Mouse (Mus musculus) MEL (cell line): ENCODE measurements around the gene Gm42715. TPM values are rescaled to one million over a fixed set of nuclear protein-coding genes. Genes with fewer than 3 reads are reported as not detected.

Experiments
- DNase-seq: peaks from one replicate; pipeline ENCODE4 v3.0.0; 2011; ENCODE audit warnings: low read depth, low spot score
- H3K27ac ChIP-seq: 2 replicates; pipeline ENCODE4 v1.5.1; 2012; ENCODE audit warnings: low read depth, mild to moderate bottlenecking, control low read depth, low read length, moderate library complexity; ENCODE audit not compliant: control insufficient read depth
- H3K27me3 ChIP-seq, 2 experiments: fragments of 150-350 bp in 1 of 2; sonication (generic) in 1 of 2; 2 replicates each; pipeline ENCODE4 v1.6.1; 2012; ENCODE audit warnings: low read length in 2 of 2, mild to moderate bottlenecking in 2 of 2, improper control_type of control experiment in 1 of 2, moderate library complexity in 1 of 2; ENCODE audit not compliant: insufficient read depth in 2 of 2, control insufficient read depth in 1 of 2
- H3K36me3 ChIP-seq, 2 experiments: 2 replicates each; pipeline ENCODE4 v1.6.1; 2012 to 2014; ENCODE audit warnings: low read length in 2 of 2, improper control_type of control experiment in 1 of 2, inconsistent platforms in 1 of 2, mild to moderate bottlenecking in 1 of 2; ENCODE audit not compliant: insufficient read depth in 2 of 2, control insufficient read depth in 1 of 2
- H3K4me1 ChIP-seq, 2 experiments: fragments of 150-350 bp in 1 of 2; sonication (generic) in 1 of 2; 2 replicates each; pipeline ENCODE4 v1.6.1; 2012; ENCODE audit warnings: low read length in 2 of 2, improper control_type of control experiment in 1 of 2, mild to moderate bottlenecking in 1 of 2; ENCODE audit not compliant: insufficient read depth in 2 of 2, control insufficient read depth in 1 of 2
- H3K4me3 ChIP-seq, 2 experiments: fragments of 150-350 bp in 1 of 2; sonication (generic) in 1 of 2; 2 replicates each; pipeline ENCODE4 v1.5.1; 2012; ENCODE audit warnings: low read depth in 2 of 2, low read length in 2 of 2, mild to moderate bottlenecking in 2 of 2, moderate library complexity in 2 of 2, control low read depth in 1 of 2, improper control_type of control experiment in 1 of 2; ENCODE audit not compliant: control insufficient read depth in 1 of 2, insufficient read depth in 1 of 2
- H3K79me2 ChIP-seq: 2 replicates; pipeline ENCODE4 v1.6.1; 2012; ENCODE audit warnings: mild to moderate bottlenecking, low read length, moderate library complexity; ENCODE audit not compliant: control insufficient read depth, poor library complexity, insufficient read depth
- H3K9ac ChIP-seq: 2 replicates; pipeline ENCODE4 v1.6.1; 2012; ENCODE audit warnings: low read depth, mild to moderate bottlenecking, control low read depth, low read length, moderate library complexity; ENCODE audit not compliant: control insufficient read depth, poor library complexity, severe bottlenecking
- H3K9me3 ChIP-seq: fragments of 150-350 bp; sonication (generic); replicated peaks from 2 replicates; pipeline ENCODE4 v1.6.1; 2012; ENCODE audit warnings: mild to moderate bottlenecking, low read length, improper control_type of control experiment, moderate library complexity; ENCODE audit not compliant: insufficient read depth
- BHLHE40 ChIP-seq: IDR thresholded peaks from 2 replicates; pipeline ENCODE4 v1.6.1; 2012; ENCODE audit warnings: low read depth, mild to moderate bottlenecking, inconsistent platforms, low read length, improper control_type of control experiment, borderline replicate concordance
- CHD2 ChIP-seq: IDR thresholded peaks from 2 replicates; pipeline ENCODE4 v1.6.1; 2011; ENCODE audit warnings: low read length, improper control_type of control experiment
- CTCF ChIP-seq, 3 experiments: IDR thresholded peaks in 2 of 3; conservative IDR thresholded peaks in 1 of 3; 2 replicates each; pipeline ENCODE4 v1.5.1; 2011 to 2012; ENCODE audit warnings: low read length in 3 of 3, low read depth in 2 of 3, mild to moderate bottlenecking in 2 of 3, improper control_type of control experiment in 1 of 3, inconsistent platforms in 1 of 3, mixed read lengths in 1 of 3, moderate library complexity in 1 of 3; ENCODE audit not compliant: control insufficient read depth in 1 of 3, insufficient read depth in 1 of 3, poor library complexity in 1 of 3, severe bottlenecking in 1 of 3
- E2F4 ChIP-seq: IDR thresholded peaks from 2 replicates; pipeline ENCODE4 v1.6.1; 2011; ENCODE audit warnings: low read depth, low read length, improper control_type of control experiment, borderline replicate concordance
- EP300 ChIP-seq, 2 experiments: IDR thresholded peaks; 2 replicates each; pipeline ENCODE4 v1.6.1; 2011; ENCODE audit warnings: improper control_type of control experiment in 2 of 2, low read length in 2 of 2, low read depth in 1 of 2, mild to moderate bottlenecking in 1 of 2
- ETS1 ChIP-seq: IDR thresholded peaks from 2 replicates; pipeline ENCODE4 v1.6.1; 2012; ENCODE audit warnings: low read depth, mild to moderate bottlenecking, inconsistent platforms, low read length, improper control_type of control experiment, moderate library complexity
- GATA1 ChIP-seq: IDR thresholded peaks from 2 replicates; pipeline ENCODE4 v1.6.1; 2011; ENCODE audit warnings: low read depth, low read length, improper control_type of control experiment
- JUND ChIP-seq: IDR thresholded peaks from 2 replicates; pipeline ENCODE4 v1.6.1; 2011; ENCODE audit warnings: low read depth, mild to moderate bottlenecking, improper control_type of control experiment, low read length
- KAT2A ChIP-seq: conservative IDR thresholded peaks from 2 replicates; pipeline ENCODE4 v1.6.1; 2012; ENCODE audit warnings: low read depth, low read length, improper control_type of control experiment, inconsistent platforms
- MAFK ChIP-seq: IDR thresholded peaks from 2 replicates; pipeline ENCODE4 v1.6.1; 2011; ENCODE audit warnings: low read depth, mild to moderate bottlenecking, low read length, improper control_type of control experiment, borderline replicate concordance
- MAX ChIP-seq: IDR thresholded peaks from 2 replicates; pipeline ENCODE4 v1.6.1; 2011; ENCODE audit warnings: low read length, improper control_type of control experiment
- MAZ ChIP-seq: IDR thresholded peaks from 2 replicates; pipeline ENCODE4 v1.6.1; 2012; ENCODE audit warnings: low read depth, mild to moderate bottlenecking, inconsistent platforms, low read length, improper control_type of control experiment
- MEF2A ChIP-seq: IDR thresholded peaks from 2 replicates; pipeline ENCODE4 v1.6.1; 2014; ENCODE audit warnings: low read depth, mild to moderate bottlenecking, inconsistent platforms, low read length, improper control_type of control experiment; ENCODE audit not compliant: poor library complexity, insufficient replicate concordance, severe bottlenecking; ENCODE audit errors: extremely low read depth
- MXI1 ChIP-seq: IDR thresholded peaks from 2 replicates; pipeline ENCODE4 v1.6.1; 2011; ENCODE audit warnings: mild to moderate bottlenecking, low read depth, low read length, improper control_type of control experiment
- MYB ChIP-seq: IDR thresholded peaks from 2 replicates; pipeline ENCODE4 v1.6.1; 2011; ENCODE audit warnings: mild to moderate bottlenecking, low read depth, low read length, improper control_type of control experiment
- MYC ChIP-seq: IDR thresholded peaks from 2 replicates; pipeline ENCODE4 v1.6.1; 2011; ENCODE audit warnings: low read depth, mild to moderate bottlenecking, low read length, improper control_type of control experiment, moderate library complexity
- NELFE ChIP-seq: IDR thresholded peaks from 2 replicates; pipeline ENCODE4 v1.6.1; 2011; ENCODE audit warnings: low read depth, low read length, improper control_type of control experiment
- POLR2A ChIP-seq, 2 experiments: IDR thresholded peaks; 2 replicates each; pipeline ENCODE4 v1.6.1; 2011 to 2012; ENCODE audit warnings: low read length in 2 of 2, mild to moderate bottlenecking in 2 of 2, control low read depth in 1 of 2, improper control_type of control experiment in 1 of 2, low read depth in 1 of 2, moderate library complexity in 1 of 2; ENCODE audit not compliant: control insufficient read depth in 1 of 2, insufficient read depth in 1 of 2, poor library complexity in 1 of 2
- POLR2AphosphoS2 ChIP-seq: IDR thresholded peaks from 2 replicates; pipeline ENCODE4 v1.6.1; 2011; ENCODE audit warnings: low read length, improper control_type of control experiment
- POLR2AphosphoS5 ChIP-seq: IDR thresholded peaks from 2 replicates; pipeline ENCODE4 v1.6.1; 2012; ENCODE audit warnings: low read depth, borderline replicate concordance, mild to moderate bottlenecking, inconsistent platforms, low read length, moderate library complexity, mixed read lengths
- RAD21 ChIP-seq: IDR thresholded peaks from 2 replicates; pipeline ENCODE4 v1.6.1; 2011; ENCODE audit warnings: mild to moderate bottlenecking, low read depth, low read length, improper control_type of control experiment
- RCOR1 ChIP-seq: IDR thresholded peaks from 2 replicates; pipeline ENCODE4 v1.6.1; 2012; ENCODE audit warnings: low read depth, mild to moderate bottlenecking, inconsistent platforms, low read length, improper control_type of control experiment
- SIN3A ChIP-seq: IDR thresholded peaks from 2 replicates; pipeline ENCODE4 v1.6.1; 2012; ENCODE audit warnings: low read length, improper control_type of control experiment, inconsistent platforms
- TAL1 ChIP-seq: IDR thresholded peaks from 2 replicates; pipeline ENCODE4 v1.6.1; 2012; ENCODE audit warnings: mild to moderate bottlenecking, inconsistent platforms, low read length, moderate library complexity, mixed read lengths
- TCF12 ChIP-seq: IDR thresholded peaks from 2 replicates; pipeline ENCODE4 v1.6.1; 2014; ENCODE audit warnings: low read depth, mild to moderate bottlenecking, inconsistent platforms, low read length, improper control_type of control experiment, moderate library complexity
- UBTF ChIP-seq: IDR thresholded peaks from 2 replicates; pipeline ENCODE4 v1.6.1; 2012; ENCODE audit warnings: low read depth, mild to moderate bottlenecking, inconsistent platforms, low read length, improper control_type of control experiment, moderate library complexity, borderline replicate concordance; ENCODE audit not compliant: insufficient read depth
- USF1 ChIP-seq: IDR thresholded peaks from 2 replicates; pipeline ENCODE4 v1.6.1; 2014; ENCODE audit warnings: low read depth, mild to moderate bottlenecking, inconsistent platforms, low read length, improper control_type of control experiment, moderate library complexity
- USF2 ChIP-seq, 2 experiments: IDR thresholded peaks; 2 replicates each; pipeline ENCODE4 v1.6.1; 2011 to 2012; ENCODE audit warnings: improper control_type of control experiment in 2 of 2, low read length in 2 of 2, borderline replicate concordance in 1 of 2, inconsistent platforms in 1 of 2, low read depth in 1 of 2, mild to moderate bottlenecking in 1 of 2; ENCODE audit not compliant: insufficient read depth in 1 of 2
- ZC3H11A ChIP-seq: IDR thresholded peaks from 2 replicates; pipeline ENCODE4 v1.6.1; 2012; ENCODE audit warnings: low read depth, mild to moderate bottlenecking, inconsistent platforms, low read length, improper control_type of control experiment
- ZMIZ1 ChIP-seq: IDR thresholded peaks from 2 replicates; pipeline ENCODE4 v1.6.1; 2012; ENCODE audit warnings: low read depth, mild to moderate bottlenecking, inconsistent platforms, low read length, improper control_type of control experiment, moderate library complexity
- ZNF384 ChIP-seq: IDR thresholded peaks from 2 replicates; pipeline ENCODE4 v1.6.1; 2012; ENCODE audit warnings: low read depth, mild to moderate bottlenecking, inconsistent platforms, low read length, improper control_type of control experiment
- polyA plus RNA-seq, 2 experiments: library from polyadenylated mRNA; stranded (reverse) in 1 of 2; unstranded in 1 of 2; fragments of >175 nt in 1 of 2; fragments of >200 nt in 1 of 2; gene quantifications; 2 replicates each; pipeline versions ENCODE4 v1.2.1 to v1.2.4; 2012; ENCODE audit warnings: low replicate concordance in 2 of 2, low read depth in 1 of 2; ENCODE audit not compliant: insufficient read length in 2 of 2, insufficient read depth in 1 of 2, missing spikeins in 1 of 2
- total RNA-seq: library from RNA; depleted of rRNA; stranded (reverse); fragments of 300-350 nt; gene quantifications from 2 replicates; pipeline ENCODE4 v1.2.3, GENCODE M21; 2012

The Gm42715 gene
- total and polyA plus RNA-seq, 3 experiments: 9.0 to 25.4 TPM; not detected in 1

- DNase-seq: no peak
- H3K4me3 ChIP-seq: peak overlapping the region; percentile 97 to 99
- peak overlapping the region; percentile 11 for H3K27ac ChIP-seq
These were observed 94.7 kb downstream of the Gm42715 start for GRCm38 (mm10) chr7:127614091-127614490.

DNA sequence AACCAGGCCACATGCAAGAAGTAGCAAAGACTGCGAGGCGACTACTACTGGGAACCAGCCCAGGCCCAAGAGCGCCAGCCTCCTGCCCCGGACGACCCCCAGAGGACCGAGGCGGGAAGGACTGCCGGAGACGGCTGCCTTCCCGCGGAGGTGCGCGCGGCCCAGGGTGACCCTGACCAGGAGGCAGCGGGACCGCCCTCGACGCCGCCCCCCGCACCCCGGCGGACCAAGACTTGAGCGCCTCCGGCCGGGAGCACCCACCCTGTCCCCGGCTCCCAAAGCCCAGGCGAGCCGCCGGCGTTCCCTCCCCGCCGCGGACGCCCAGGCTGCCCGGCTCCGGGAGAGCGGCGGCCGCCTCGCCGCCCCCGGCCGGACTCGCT, 95.1 kb downstream of the Gm42715 start:
- Histone ChIP-seq H3K4me1 (peaks cover 0 to 16% of the 10 kb centered on the region in 2 experiments; a peak in 3 of 4 replicates), H3K9ac (peak overlapping the region; percentile 99), H3K36me3 (peaks cover 0 to 8% of the 10 kb centered on the region in 2 experiments; a peak in 2 of 4 replicates), H3K9me3 (no peaks in the 10 kb centered on the region), H3K27ac (peak overlapping the region; percentile 11), H3K4me3 (peak overlapping the region; percentile 97 to 99), H3K27me3 (no peaks in the 10 kb centered on the region), H3K79me2 (peaks cover 23% of the 10 kb centered on the region)
- peak; percentile 60 for DNase-seq
- TF ChIP-seq BHLHE40 (no peak), USF1 (no peak), MAX (no peak), USF2 (IDR thresholded peaks at IDR 0.05; ENCODE audit: borderline replicate concordance in 1 of 2, insufficient read depth in 1 of 2, low read depth in 1 of 2, low read length in 2 of 2) (no peak), ZMIZ1 (no peak), KAT2A (no peak), NELFE (no peak), CTCF (IDR thresholded peaks at IDR 0.05 in 2 of 3, conservative IDR thresholded peaks at IDR 0.05 in 1 of 3; ENCODE audit: control insufficient read depth in 1 of 3, insufficient read depth in 1 of 3, low read depth in 2 of 3, low read length in 3 of 3, poor library complexity in 1 of 3, severe bottlenecking in 1 of 3) (no peak), E2F4 (peak; percentile 41; the same call in 1 of the 2 replicates), RAD21 (no peak), TCF12 (no peak), TAL1 (no peak), ZNF384 (no peak), MAFK (no peak), UBTF (0 out of 2 replicates have a peak, but pooled peaks have one; percentile 36), EP300 (IDR thresholded peaks at IDR 0.05; ENCODE audit: low read depth in 1 of 2, low read length in 2 of 2) (no peak), MAZ (no peak), ETS1 (no peak), SIN3A (no peak), POLR2AphosphoS2 (no peak), ZC3H11A (no peak), MEF2A (no peak), MXI1 (no peak; the same call in 1 of the 2 replicates), RCOR1 (no peak), CHD2 (no peak), MYB (no peak), POLR2AphosphoS5 (no peak), POLR2A (IDR thresholded peaks at IDR 0.05; ENCODE audit: control insufficient read depth in 1 of 2, insufficient read depth in 1 of 2, low read depth in 1 of 2, low read length in 2 of 2, poor library complexity in 1 of 2) (peak in 1 of 2 experiments; percentile 6; a peak in 1 of 4 replicates), GATA1 (no peak)

More at GRCm38 (mm10) chr7:127614091-127614490, 94.7 kb downstream of the Gm42715 start:
- TF ChIP-seq JUND (no peak), MYC (no peak), TAL1 (no peak), POLR2AphosphoS2 (no peak), POLR2AphosphoS5 (no peak), BHLHE40 (no peak), MAFK (no peak)
- H3K9ac ChIP-seq: peak overlapping the region; percentile 99
- H3K36me3 ChIP-seq: peaks cover 0 to 8% of the 10 kb centered on the region in 2 experiments; a peak in 2 of 4 replicates
- peaks cover 0 to 16% of the 10 kb centered on the region in 2 experiments; a peak in 3 of 4 replicates for H3K4me1 ChIP-seq
- no peaks in the 10 kb centered on the region for H3K27me3 ChIP-seq
- no peaks in the 10 kb centered on the region for H3K9me3 ChIP-seq
- peaks cover 23% of the 10 kb centered on the region for H3K79me2 ChIP-seq
